Mouse (Mus musculus) adrenal gland, adult 2 months (tissue): ENCODE measurements around the gene Opn1sw. TPM values are rescaled to one million over a fixed set of nuclear protein-coding genes. Genes with fewer than 3 reads are reported as not detected.
"Not testable (repeated sequence)": the region's sequence is repeated elsewhere in the genome, so short reads cannot be mapped to it uniquely, and the experiment has no call there.

ENCODE experiments used
- DNase-seq: peaks from one replicate; pipeline ENCODE4 v3.0.0; 2021
- microRNA-seq, 2 experiments: library from miRNA; unstranded; fragments of <30 nt; microRNA quantifications; one replicate each; pipeline ENCODE4 v1.2.0; 2021
- polyA plus RNA-seq: library from polyadenylated mRNA; depleted of rRNA; stranded (reverse); fragments of >200 nt; gene quantifications from 2 replicates; pipeline ENCODE4 v1.2.3, GENCODE M21; 2012; rRNA removed
- total RNA-seq, 2 experiments: library from RNA; stranded (reverse); gene quantifications; 2 replicates each; pipeline ENCODE4 v1.2.3; 2021

Gene Opn1sw
- total and polyA plus RNA-seq, 3 experiments = not detected

DNA sequence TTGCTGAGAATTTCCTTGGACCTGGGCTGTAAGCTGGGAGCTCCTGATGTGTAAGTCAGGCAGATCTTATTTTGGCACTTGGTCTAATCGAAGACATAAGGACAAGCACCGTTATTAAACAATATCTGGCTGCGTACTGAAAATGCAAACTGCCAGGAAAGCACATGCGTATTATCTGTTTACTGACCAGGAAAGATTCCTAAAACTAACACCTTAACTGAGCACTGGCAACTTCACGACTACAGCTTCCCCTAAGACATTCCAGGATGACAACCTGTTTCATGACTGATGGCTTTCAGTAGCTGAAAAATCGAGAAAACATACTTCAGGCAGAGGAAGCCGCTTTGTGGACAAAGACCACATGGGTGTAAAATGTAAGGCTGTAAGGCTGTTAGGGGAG lies 41.1 kb downstream of the Opn1sw start:
- DNase-seq = no peak

DNA sequence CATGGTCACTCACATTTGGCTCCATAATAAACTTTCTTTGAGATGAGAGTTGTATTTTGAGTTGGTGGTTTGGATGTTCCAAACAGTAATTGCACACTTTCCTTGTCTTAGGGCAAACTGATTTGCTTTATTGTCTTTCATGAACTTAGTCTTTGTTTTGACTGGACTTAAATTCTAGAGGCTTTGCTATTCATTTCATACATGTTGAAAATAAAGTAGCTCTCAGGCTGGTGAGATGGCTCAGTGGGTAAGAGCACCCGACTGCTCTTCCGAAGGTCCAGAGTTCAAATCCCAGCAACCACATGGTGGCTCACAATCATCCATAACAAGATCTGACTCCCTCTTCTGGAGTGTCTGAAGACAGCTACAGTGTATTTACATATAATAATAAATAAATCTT lies 41.8 kb downstream of the Opn1sw start:
- not testable (repeated sequence) for DNase-seq

DNA sequence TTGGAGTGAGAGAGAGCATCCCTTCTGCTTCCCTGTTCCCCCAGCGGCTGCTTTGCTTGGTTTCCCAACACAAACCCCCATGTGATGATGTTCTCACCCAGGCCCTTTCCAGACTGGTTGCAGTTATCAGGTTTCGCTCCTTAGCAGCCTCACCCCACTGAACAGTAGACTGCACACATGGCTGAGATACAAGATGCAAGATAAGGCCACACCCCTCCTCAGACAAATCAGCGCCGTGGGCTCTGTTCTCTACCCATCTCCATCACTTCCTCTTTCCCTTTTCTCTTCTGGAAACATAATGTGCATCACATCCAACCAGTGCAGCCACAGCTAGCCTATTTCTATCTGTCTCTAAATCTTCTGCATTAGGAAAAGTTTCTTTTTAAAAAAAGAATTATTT lies 58.8 kb downstream of the Opn1sw start:
- no peak for DNase-seq

DNA sequence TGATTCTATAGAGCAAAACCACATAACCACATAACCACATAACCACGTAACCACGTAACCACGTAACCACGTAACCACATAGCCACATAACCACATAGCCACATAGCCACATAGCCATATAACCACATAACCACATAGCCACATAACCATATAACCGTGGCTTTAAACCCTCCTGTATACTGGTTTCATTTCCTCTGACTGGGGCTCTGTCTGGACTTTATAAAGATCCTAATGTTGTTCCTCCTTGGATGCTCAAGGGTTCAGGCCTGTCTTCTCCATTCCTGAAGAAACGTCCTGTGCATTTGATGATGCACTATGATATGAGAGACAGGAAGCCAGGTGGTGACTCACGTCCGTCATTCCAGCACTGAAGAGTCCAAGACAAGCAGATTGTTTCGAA lies 61.3 kb downstream of the Opn1sw start:
- no peak for DNase-seq

Small RNAs within 50 kb of the gene (microRNA-seq; reads per million reads assigned to microRNA genes)
- gene Gm26220 = 0 reads per million in 2 experiments
- gene Gm44354 = 0 reads per million in 2 experiments

Other genes starting within 250 kb of the Opn1sw start
- gene Rbm28, start 223.5 kb downstream of the Opn1sw start, total RNA-seq = 10 to 100 TPM; 25.9 to 33.6 TPM
- gene Rbm28, start 223.5 kb downstream of the Opn1sw start, polyA plus RNA-seq = 2.3 and 2.4 TPM in 2 replicates
- gene Prrt4, start 208.9 kb downstream of the Opn1sw start, total RNA-seq = 1 to 10 TPM; 2.2 to 5.0 TPM
- 6.1 and 8.8 TPM in 2 replicates for gene Prrt4, start 208.9 kb downstream of the Opn1sw start, polyA plus RNA-seq
- 10 to 100 TPM; 58.3 to 86.4 TPM for gene Impdh1, start 172.1 kb downstream of the Opn1sw start, total RNA-seq
- 94.4 and 102 TPM in 2 replicates for gene Impdh1, start 172.1 kb downstream of the Opn1sw start, polyA plus RNA-seq
- gene Hilpda, start 116.0 kb downstream of the Opn1sw start, total RNA-seq = 1 to 10 TPM; 2.6 to 6.8 TPM
- 10.0 and 12.1 TPM in 2 replicates for gene Hilpda, start 116.0 kb downstream of the Opn1sw start, polyA plus RNA-seq
- under 1 TPM in 1 of 2 experiments, not detected in 1; 0.29 TPM for gene Fam71f2, start 108.9 kb downstream of the Opn1sw start, total RNA-seq
- gene Fam71f2, start 108.9 kb downstream of the Opn1sw start, polyA plus RNA-seq = 0.18 and 0.35 TPM in 2 replicates
- gene Fam71f1, start 69.3 kb downstream of the Opn1sw start, total RNA-seq = not detected
- not detected in 2 replicates for gene Fam71f1, start 69.3 kb downstream of the Opn1sw start, polyA plus RNA-seq
- 100 to 1,000 TPM; 125 to 150 TPM for gene Calu, start 40.4 kb downstream of the Opn1sw start, total RNA-seq
- 14.3 and 18.5 TPM in 2 replicates for gene Calu, start 40.4 kb downstream of the Opn1sw start, polyA plus RNA-seq
- 1 to 10 TPM; 3.4 to 3.9 TPM for gene Ccdc136, start 7.8 kb upstream of the Opn1sw start, total RNA-seq
- gene Ccdc136, start 7.8 kb upstream of the Opn1sw start, polyA plus RNA-seq = 1.2 and 2.1 TPM in 2 replicates
- 1 to 10 TPM; 2.3 to 7.6 TPM for gene Flnc, start 44.8 kb upstream of the Opn1sw start, total RNA-seq
- 0.88 and 1.6 TPM in 2 replicates for gene Flnc, start 44.8 kb upstream of the Opn1sw start, polyA plus RNA-seq
- gene Atp6v1f, start 79.2 kb upstream of the Opn1sw start, total RNA-seq = 100 to 1,000 TPM; 221 to 237 TPM
- gene Atp6v1f, start 79.2 kb upstream of the Opn1sw start, polyA plus RNA-seq = 319 and 344 TPM in 2 replicates
- gene Atp6v1fnb, start 83.0 kb upstream of the Opn1sw start, total RNA-seq = under 1 TPM in 1 of 2 experiments, not detected in 1; 0.46 TPM
- not detected in 2 replicates for gene Atp6v1fnb, start 83.0 kb upstream of the Opn1sw start, polyA plus RNA-seq
- 1 to 10 TPM; 1.9 to 2.1 TPM for gene Kcp, start 119.5 kb upstream of the Opn1sw start, total RNA-seq
- gene Kcp, start 119.5 kb upstream of the Opn1sw start, polyA plus RNA-seq = 6.6 and 8.3 TPM in 2 replicates
- gene Irf5, start 138.2 kb upstream of the Opn1sw start, total RNA-seq = 1 to 10 TPM; 4.9 to 6.6 TPM
- gene Irf5, start 138.2 kb upstream of the Opn1sw start, polyA plus RNA-seq = 15.0 and 15.1 TPM in 2 replicates
- gene Tnpo3, start 221.4 kb upstream of the Opn1sw start, total RNA-seq = 10 to 100 TPM; 46.3 to 62.8 TPM
- gene Tnpo3, start 221.4 kb upstream of the Opn1sw start, polyA plus RNA-seq = 58.6 and 66.8 TPM in 2 replicates